Mouse (Mus musculus) 416B (cell line): ENCODE measurements around the gene Eda2r.

Experiments
- DNase-seq: peaks from one replicate; pipeline ENCODE4 v3.0.0; 2011; ENCODE audit warnings: low read depth

Eda2r gene

DNA sequence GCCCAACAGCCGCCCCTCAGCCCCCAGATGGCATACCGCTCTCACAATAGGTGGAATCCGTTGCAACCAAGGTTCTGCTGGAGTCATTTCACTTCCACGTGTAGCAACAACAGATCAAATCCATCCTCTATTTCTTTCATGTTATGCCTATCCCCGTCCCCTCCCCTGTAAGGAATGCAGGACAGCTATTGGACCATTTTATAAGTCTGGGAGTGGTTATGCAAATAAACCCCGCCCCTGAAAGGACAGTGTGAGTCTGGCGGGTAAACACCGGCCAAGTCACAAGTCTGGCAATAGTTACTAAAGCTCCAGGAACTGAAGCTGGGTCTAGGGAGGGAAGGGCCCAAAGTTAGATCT lies at the start of gene Eda2r:
Gene Eda2r (minus strand): TSS at position 152 of the 357 bp plus-strand sequence.
- peak; percentile 92 for DNase-seq

DNA sequence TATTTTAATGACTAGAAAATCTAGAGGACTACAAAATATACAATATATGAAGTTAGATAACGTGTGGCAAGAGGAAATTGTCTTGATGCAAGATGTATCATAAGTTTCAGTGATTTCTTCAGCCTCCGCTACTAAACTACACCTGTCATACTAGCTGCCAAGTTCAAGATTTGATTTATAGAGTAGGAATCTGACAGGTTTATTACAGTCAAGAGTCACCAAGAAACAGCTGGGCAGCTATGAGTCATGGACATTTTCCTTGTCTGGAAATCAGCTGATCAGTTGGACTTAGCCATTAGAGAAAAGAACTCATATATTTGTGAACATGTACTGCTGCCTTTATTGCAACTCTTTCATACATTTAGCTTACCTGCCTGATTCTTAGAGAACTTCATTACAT lies 20.9 kb upstream of the Eda2r start:
- DNase-seq: no peak

DNA sequence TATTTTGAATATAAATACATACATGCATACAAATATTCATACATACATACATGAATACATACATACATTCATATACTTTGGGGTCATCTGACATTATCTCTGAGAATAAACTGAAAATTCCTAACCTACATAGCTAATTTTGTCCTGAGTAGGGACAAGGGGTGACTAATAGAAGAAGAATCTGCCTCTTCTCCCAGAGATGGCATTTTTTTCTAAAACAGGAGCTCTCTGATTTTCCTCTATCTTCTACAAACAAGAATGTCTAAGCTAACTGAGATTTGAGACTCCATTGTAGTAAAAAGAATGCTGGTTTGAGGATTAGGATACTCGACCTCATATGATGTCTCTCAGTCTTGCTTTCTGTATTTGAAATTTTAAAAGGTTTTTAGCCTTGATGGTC lies 1.1 kb upstream of the Eda2r start:
- no peak for DNase-seq

DNA sequence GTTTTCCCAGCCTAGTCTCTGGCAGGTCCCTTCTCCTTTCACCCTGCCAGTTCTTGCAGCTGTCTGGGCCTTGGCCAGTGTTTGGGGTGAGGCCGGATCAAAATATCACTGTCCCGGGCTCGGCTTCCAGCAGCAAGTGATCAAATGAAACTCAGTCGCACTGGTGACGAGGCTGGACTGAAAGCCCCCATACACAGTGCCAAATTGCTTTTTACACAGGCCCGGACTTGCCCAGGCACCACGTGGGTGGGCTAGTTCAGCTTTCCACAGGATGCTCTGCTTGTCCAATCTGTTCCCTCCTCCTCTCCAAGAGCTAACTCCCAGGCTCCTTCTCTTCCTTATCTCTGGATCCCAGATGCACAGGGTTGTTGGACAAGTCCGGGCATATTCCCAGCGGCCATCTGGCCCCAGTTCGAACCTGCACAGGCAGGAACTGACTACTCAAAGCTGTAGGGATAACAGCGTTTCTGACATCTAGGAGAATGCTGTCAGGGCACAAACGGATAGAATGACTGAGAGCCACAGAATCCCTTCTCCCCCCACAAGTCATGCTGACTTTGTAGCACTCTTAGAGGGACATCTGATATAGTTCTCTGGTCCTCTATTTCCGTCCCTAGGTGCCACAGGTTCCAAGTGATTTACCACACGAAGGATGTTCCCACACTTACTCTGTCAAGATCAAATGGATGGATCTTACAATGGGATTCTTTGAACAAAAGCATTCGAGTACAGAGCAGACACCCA lies 523 bp downstream of the Eda2r start:
- peak; percentile 60 for DNase-seq

DNA sequence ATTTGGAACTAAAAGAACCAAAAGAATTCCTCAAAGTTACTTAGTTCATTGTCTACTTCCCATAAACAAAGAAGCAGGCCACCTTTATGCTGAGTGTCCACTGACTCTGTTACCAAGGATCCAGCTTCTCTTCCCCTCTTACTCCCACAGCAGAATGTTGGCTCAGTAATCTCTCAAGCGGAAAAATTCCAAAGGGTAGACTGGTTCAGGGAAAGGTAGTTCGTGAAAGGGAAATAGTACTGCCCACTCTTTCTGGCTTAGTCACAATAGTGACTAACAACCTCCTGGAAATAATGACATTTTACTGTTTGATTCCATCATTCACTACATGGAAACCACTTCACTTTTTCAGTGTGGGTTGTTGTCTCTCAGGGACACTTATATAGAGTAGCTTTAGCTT lies 4.2 kb downstream of the Eda2r start:
- peak; percentile 8 for DNase-seq

DNA sequence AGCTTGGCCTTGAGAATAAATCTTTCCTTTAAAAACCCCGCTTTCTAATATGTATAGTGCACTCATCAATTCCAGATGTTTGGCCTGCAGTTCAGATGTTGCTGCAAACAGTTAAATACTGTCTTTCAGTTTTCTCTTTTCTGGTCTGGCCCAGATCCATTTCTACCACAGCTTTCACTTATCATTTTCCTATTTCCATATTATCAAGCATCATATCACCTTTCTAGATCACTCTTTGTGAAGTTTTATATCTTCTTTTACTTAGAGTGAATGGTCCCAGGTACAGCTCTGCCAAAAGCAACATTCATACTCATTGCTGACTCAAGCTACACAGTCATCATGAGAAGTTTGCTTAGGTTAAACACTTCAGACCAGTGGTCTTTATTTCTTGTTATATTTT lies 7.8 kb downstream of the Eda2r start:
- no peak for DNase-seq

DNA sequence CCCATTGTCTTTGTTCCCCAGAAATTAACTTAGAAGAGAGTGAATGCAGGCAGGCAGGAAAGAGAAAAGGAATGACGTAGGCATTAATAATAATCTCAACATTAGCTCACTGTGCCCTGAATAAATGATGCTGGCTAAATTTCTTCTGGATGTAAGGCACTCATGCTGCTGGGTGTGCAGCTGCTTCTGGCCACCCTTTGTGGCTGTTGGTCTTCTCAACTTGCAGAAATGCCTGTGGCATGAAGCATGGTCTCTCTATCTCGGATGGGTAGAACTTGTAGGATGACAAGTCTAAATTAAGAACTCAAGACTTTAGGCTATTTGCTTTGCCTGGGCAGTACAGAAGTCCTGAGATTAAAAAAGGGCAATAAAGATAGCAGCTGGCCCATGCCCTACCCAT lies 8.3 kb downstream of the Eda2r start:
- no peak for DNase-seq

DNA sequence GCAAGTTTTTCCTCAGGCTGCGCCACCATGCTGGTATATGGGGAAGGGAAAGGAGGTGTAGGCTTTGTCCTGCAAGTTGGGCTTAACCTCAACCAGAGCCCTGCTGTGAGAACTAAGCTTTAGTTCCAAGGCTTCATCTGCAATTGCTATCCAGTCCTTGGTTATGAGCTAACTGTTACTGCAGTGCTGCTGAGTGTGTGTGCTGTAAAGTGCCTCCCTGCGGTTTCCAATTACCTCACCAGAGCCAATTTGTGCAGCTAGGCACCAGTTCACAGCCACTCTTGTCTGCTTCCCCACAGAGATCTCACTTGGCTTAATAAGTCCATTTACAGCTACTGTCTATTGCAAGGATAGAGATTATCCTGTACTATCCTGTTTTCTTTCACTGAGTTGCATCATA lies 16.1 kb downstream of the Eda2r start:
- peak; percentile 4 for DNase-seq

DNA sequence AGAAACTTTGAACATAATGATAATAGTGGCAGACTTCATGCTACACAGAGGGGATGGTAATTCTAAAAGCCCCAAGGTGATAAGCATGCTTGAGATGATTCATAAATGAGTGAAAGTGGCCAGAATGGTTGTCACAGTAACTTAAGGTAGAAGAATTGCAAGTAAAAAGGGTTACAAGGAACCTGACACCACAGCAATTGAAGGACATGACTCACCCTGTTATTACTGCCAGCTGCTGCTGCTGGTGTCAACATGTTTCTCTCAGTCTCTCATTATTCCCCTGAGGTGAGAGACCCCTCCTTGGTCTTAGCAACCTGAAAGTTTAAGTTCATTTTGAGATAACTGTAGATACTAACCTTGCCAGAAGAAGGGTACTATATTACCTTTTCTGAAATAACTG lies 49.1 kb downstream of the Eda2r start:
- peak; percentile 35 for DNase-seq
